Mouse (Mus musculus) left cerebral cortex, adult 11 months (tissue): ENCODE data around the gene Zfp651.

Experiments used
- DNase-seq: peaks from one replicate; pipeline ENCODE4 v3.0.0; 2022; ENCODE audit warnings: low spot score

Zfp651 gene

GRCm38 (mm10) chr9:121759091-121760081 lies at the start of gene Zfp651:
Gene Zfp651, plus strand, starts transcription at chr9:121759330.
- DNase-seq = peak; percentile 59

- peak; percentile 98 for DNase-seq
These were observed 49.1 kb upstream of the Zfp651 start, which contains the start of gene Ss18l2 for GRCm38 (mm10) chr9:121709898-121710583. Gene Ss18l2, plus strand, starts transcription at chr9:121710329.

- no peak for DNase-seq
These were observed 48.5 kb upstream of the Zfp651 start for GRCm38 (mm10) chr9:121710584-121710975.

GRCm38 (mm10) chr9:121717048-121717447 lies 42.1 kb upstream of the Zfp651 start:
- DNase-seq = no peak

GRCm38 (mm10) chr9:121718070-121718705 lies 40.9 kb upstream of the Zfp651 start:
- no peak for DNase-seq

- peak; percentile 97 for DNase-seq
These were observed 40.3 kb upstream of the Zfp651 start, which contains the start of gene Nktr for GRCm38 (mm10) chr9:121718792-121719318. Gene Nktr, plus strand, starts transcription at chr9:121719169.

GRCm38 (mm10) chr9:121719347-121720331 lies 39.5 kb upstream of the Zfp651 start:
- DNase-seq = no peak

GRCm38 (mm10) chr9:121740490-121740889 lies 18.6 kb upstream of the Zfp651 start:
- no peak for DNase-seq

- no peak for DNase-seq
These were observed 18.0 kb upstream of the Zfp651 start for GRCm38 (mm10) chr9:121741168-121741567.

GRCm38 (mm10) chr9:121744051-121744450 lies 15.1 kb upstream of the Zfp651 start:
- no peak for DNase-seq

- DNase-seq = no peak
These were observed 6.4 kb upstream of the Zfp651 start for GRCm38 (mm10) chr9:121752774-121753173.

GRCm38 (mm10) chr9:121754624-121755023 lies 4.5 kb upstream of the Zfp651 start:
- DNase-seq = no peak

- DNase-seq = no peak
These were observed 2.3 kb upstream of the Zfp651 start for GRCm38 (mm10) chr9:121756785-121757184.

GRCm38 (mm10) chr9:121757432-121757831 lies 1.7 kb upstream of the Zfp651 start:
- DNase-seq = no peak

- no peak for DNase-seq
These were observed 1.0 kb upstream of the Zfp651 start for GRCm38 (mm10) chr9:121757835-121758814.

- DNase-seq = no peak
These were observed 1.4 kb downstream of the Zfp651 start for GRCm38 (mm10) chr9:121760271-121761090.

- no peak for DNase-seq
These were observed 2.0 kb downstream of the Zfp651 start for GRCm38 (mm10) chr9:121761091-121761665.

- DNase-seq = no peak
These were observed 2.7 kb downstream of the Zfp651 start for GRCm38 (mm10) chr9:121761787-121762186.
